Mouse (Mus musculus) CD4-positive helper T cell, adult 2 months (primary cell): Measurements from ENCODE around the gene Glyr1.
A peak's percentile ranks its signal among the peaks of the same experiment; 100 is the strongest.

Experiments used
- DNase-seq: peaks from one replicate; pipeline ENCODE4 v3.0.0-alpha.2; 2012; ENCODE audit warnings: low read depth, missing footprints, low spot score

The Glyr1 gene

DNA sequence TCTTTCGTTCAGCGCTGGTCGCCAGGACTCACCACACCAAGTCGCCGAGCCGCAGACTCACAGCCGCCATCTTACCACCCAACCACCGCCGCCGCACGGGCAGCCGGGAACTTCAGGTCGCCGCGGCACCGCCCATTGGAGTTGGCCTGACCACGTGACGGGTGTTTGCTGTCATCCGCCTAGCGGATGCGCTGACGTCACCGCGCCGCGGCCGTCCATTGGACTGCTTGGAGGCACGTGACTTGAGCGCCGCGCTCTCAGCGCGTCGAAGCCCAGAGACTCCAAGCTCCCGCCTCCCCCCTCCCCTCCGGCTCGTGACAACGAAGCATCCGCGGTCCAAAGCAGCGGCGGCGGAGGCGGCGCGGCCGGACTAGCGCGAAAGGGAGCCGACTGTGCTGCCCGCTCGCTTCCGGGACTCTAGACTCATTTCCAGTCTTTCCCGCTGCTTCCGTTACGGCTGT is at the start of gene Glyr1, which contains the start of gene Ubn1:
Gene Glyr1, minus strand, starts transcription at position 90 of the 461 bp plus-strand sequence.
Gene Ubn1, plus strand, starts transcription at position 284 of the 461 bp plus-strand sequence.
- DNase-seq, result peak; percentile 100

DNA sequence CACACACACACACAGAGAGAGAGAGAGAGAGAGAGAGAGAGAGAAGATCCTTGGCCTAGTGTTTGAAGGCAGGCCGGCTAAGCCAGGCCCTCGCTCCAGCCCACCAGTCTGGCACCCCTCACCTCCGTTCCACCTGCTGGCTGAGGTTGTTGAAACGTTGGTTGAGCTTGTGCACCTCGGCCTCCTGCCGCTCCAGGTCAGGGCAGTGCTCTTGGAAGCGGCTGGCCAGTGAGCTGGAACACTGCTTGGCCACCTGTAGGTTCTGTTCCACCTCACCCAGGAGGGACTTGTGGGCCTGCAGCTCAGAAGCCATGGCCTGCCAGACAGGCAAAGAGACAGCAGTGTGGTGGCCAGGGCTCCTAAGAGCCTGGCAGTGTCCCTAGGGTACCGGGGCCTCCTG is 46.8 kb upstream of the Glyr1 start:
- no peak for DNase-seq

DNA sequence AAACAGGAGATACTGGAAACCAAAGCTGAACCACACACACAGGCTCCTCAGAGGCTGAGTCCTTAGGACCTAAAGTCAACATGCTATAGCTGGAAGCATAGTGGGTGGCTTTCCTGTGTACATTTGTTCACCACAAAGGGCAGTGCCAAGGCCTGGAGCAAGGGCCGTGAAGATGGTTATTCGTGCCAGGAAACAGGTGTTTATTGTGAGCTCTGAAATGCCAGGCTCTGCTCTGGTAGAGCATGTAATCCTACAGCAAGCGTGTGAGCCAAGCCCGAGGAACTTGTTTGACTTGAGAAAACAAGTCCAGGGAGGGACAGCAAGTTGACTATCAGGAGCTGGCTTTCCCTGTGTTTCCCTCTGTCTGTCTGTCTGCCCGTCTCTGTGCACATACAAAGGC is 43.6 kb upstream of the Glyr1 start:
- DNase-seq, result no peak

DNA sequence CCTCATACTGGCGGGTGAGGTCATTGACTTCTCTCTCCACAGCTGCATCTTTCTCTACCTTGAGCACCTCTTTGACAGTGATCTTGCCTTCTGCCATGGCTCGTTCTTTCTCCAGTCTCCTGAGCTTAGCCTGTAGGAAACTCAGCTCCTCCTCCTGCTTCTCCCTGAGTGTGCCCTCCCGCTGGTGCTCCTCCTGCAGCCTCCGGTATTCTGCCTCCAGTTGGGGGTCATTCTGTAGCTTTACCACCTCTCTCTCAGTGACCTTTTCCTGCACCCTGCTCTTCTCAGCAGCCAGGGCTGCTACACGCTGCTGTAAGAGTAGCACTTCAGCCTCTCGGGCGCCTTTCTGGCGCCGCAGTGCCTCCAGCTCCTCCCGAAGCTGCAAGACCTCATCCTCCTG is 39.4 kb upstream of the Glyr1 start:
- DNase-seq, result no peak

DNA sequence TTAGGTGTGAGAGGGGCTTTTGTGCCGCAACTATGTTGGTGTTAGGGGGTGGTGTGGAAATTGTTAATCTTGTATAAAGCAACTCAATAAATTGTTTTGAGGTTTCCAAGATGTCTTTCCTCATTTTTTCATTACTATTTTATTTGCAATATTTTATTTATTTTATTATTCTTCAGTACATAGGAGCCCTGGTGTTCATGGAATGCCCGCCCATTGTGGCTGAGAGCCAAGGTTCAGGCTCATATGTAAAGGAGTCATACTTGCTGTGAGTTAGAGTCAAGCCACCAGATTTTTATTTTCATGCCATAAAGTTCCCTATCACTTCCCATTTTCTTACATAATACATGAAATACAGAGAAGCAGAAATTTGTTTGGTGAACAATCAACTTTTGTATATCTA is 36.5 kb upstream of the Glyr1 start:
- no peak for DNase-seq

DNA sequence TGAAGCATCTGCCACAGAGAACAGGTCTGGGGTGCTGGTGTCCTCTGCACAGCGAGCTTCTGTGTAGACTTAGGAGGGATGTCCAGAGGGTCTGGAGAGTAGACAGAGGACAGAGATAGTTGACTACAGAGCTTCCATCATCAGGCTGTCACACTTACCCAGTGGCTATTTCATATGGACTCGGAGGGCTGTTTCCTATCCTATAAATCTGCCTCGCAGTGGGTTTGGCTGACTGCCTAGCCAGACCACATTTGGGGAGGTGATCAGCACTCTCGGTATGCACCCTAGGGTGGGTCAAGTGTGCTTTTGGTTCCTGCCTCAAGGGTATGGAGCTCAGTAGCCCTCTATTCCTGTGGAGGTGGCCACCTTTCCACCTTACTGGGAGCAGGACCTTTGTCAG is 35.5 kb upstream of the Glyr1 start:
- DNase-seq, result no peak

DNA sequence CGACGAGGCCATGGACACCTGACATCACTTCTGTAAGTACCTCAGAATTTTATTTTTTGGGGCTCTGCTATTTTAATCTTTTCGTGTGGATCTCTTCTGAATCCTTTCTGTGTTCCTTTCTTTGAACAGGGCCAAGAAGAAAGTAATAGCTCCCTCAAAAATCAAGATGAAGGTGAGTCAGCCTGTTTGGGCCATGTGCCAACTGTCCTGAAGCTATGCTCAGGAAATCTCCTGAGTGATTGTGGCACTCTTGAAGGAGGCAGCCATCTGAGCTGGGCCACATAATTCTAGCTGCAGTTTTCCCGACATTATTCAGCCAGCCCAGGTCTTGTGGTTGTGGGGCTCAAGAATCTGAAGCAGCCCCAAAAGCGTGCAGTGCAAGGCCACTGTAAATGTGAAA is 24.7 kb upstream of the Glyr1 start:
- no peak for DNase-seq

DNA sequence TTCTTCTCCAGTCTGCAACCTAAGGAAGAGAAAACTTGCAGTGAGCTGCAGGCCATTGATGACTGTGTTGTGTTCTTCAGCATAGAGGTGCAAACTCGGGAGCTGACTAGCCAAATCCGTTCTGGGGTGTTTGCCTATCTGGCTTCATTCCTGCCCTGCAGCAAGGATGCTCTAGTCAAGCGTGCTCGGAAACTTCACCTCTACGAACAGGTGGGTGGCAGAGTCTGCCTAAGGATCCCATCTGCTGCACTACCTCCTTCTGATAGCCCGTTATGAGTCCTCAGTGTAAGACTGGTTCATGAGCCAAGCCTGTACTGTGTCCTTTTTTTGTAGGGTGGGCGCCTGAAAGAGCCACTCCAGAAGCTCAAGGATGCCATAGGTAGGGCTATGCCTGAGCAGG is 22.3 kb upstream of the Glyr1 start:
- DNase-seq, result no peak

DNA sequence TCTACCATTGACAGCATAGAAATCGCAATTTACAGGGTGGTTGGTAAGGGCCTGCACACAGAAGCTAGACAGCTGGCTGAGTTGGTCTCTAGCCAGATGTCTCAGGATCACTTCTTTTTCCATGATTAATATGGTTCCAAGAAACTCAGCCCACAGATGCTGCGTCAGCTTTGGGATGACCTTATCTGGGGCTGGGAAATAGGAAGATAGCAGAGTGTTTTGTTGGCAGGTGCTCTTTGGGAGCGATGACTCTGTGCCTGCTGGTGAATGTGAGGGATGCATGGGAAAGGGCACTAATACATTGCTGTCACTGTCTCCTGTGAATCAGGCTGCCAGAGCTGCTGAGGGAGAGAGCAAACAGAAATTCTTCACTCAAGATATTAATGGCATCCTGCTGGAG is 20.7 kb upstream of the Glyr1 start:
- DNase-seq, result no peak

DNA sequence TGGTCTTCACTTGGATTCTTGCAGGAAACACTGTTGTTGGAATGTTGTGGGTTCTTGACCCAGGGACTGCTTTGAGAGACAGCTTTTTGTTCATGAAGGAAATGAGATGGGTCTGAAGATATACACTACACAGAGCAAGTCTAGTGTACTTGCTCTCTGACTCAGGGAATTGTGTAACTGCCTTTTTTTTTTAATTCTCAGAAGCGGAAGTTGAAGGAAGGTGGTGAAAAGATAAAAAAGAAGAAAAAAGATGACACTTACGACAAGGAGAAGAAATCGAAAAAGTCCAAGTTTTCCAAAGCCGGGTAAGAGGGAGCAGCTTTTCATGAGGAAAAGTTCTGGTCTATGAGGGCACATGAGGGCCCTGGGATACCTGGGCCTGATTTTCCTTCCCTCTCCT is 13.8 kb upstream of the Glyr1 start:
- DNase-seq, result no peak

DNA sequence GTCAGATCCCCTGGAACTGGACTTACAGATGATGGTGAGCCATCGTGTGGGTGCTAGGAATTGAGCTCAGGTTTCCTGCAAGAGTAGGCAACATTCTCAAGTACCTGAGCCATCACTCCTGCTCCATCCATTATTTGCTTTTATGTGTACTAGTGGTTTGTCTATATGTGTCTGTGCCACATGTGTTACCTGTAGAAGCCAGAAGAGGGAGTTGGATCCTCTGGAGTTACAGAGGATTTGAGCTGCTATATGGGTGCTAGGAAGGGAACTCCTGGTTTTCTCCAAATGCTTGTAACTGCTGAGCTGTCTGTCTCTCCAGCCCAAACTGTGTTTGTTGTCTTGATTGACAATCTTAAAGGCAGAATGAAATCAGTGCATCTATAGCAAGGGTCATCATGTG is 8.5 kb upstream of the Glyr1 start:
- DNase-seq, result peak; percentile 12

DNA sequence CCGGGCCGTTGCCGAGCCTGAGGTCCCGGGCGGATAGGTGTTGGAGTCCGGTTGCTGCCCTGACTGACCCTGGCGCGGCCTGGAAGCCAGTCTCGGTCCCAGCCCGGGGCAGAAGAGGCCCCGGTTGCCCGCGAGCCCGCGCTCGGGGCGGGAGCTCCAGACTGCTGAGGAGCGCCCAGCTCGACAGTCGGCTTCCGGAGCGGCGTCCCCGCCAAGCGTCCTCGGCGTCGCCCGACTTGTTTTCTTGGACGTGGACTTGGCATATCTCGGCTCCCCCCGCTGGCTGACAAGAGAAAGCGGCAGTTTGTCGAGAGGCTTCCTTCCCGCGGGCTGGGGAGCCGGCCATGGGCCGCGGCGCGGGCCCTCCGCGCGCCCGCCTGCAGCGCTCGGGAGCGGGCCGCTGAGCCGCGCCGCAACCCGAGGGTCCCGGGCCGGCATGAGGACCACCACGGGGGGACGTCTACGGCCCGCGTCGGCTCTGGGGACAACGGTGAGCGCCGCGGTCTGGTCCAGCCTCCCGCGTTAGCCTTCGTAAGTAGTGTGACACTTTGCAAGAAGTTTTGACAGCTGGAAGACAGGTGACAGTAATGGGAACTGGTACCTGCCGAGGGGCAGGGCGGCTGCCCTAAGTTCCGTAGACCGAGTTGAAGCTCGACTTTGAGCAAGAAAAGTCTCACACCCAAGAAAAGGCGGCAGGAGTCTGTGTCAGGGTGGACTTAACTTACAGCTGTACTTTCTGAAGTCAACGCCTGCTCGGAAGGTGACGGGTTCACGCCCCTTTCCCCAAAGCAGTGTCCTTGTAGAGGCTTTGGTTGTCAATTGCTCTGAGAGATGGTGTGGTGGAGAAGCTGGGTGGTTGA is 818 bp upstream of the Glyr1 start:
- peak; percentile 89 for DNase-seq

DNA sequence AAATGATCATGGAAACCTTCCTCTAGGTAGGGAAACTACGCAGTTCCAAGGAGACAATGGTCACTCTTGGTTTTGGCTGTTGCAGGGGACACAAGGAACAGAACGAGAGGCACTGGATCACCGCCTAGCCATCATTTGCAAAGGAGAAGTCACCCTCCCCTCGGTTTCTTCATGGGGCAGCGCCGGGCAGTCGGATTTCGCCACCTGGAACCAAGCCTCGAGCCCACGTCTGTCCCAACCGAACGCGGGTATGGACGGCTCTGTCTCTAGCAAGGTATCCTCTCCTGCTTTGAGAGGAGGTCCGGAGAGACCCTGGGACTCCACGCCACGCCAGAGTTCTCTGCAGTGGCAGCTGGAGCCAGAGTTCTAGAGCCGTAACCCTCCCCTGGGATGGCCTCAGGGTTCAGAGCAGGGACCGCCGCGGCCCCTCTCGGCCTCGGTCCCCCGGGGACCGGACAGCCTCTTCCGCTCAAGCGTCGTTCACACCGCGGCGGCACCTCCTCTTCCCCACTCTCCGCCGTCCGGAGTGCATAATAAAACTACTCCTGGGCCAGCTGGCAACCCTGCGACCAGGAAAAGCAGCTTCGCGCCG is 385 bp downstream of the Glyr1 start:
- DNase-seq, result peak; percentile 29

DNA sequence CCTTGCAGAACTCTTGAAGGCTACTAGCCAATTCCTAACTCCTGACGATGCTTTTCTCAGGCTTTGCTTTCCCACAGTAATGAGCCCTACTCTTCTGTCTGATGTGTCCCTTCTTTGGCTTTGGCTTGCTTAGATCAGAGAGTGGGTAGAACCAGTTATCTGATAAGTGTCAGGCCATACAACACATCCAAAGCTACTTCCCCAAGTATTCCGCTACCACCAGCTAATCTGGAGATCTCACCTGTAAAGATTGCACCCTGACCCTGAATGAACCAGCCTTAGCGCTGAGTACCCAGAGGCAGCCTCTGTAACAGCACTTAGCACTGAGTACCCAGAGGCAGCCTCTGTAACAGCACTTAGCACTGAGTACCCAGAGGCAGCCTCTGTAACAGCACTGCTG is 4.3 kb downstream of the Glyr1 start:
- DNase-seq, result no peak

DNA sequence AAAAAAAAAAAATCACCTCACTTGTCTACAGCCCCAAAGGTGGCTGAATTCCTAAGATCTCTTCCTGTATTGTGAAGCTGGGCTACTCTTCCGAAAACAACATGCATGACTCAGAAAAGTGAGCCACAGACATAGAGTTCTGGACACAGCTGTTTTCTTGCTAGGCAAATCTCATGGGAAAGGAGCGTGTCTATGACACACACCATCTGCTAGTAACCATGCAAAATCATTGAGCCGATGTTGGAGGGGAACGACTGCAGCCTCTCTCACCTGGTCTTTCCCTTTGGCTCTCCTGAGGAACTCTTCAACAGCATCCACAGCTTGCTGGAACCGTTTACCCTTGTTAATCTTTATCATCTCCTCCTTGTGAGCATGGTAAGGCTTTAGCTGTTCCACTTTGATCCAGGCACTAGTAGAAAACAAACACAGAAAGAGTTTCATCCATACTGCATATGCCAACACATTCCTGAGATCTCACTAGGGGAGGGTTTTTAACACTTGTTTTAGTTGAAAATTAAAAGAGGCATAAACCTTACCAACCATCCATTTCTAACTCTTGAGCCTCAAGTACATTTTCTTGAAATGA is 12.9 kb downstream of the Glyr1 start:
- DNase-seq, result no peak

DNA sequence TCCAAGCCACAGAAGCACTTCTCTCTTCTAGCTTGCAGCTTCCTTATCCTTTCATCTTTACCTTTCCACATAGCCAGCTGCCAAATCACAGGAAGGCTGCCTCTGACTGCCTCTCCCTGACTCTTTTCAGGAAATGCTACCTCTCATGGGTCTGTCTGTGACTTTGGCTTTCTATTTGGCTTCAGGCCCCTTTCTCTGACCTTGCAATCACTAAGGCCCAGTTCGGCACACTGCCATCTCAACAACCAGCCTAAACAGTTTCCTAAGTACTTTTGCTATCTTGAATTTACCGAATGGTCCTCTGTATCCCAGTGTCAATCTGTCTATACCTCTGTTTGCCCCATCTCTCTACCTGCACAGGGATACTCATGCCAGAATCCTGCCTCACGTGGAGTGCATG is 14.1 kb downstream of the Glyr1 start:
- DNase-seq, result no peak

DNA sequence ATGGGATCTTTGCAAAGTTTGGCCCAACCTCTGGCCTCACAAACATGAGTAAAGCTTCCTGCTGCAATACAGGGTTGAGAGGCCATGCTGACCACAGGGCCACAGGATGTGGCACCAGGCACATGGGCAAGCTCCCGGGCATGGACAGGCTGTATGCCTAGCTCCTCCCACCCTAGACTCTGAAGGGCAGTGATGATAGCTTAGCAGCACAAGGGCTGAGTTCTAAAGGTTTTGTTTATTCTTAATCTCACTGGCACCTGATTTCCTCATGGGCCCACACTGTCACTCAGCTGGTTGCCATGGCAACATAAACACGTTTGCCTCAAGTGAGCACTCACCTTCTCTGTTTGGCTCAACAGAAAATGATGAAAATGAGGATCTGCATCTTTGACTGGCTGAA is 19.8 kb downstream of the Glyr1 start:
- DNase-seq, result peak; percentile 51

DNA sequence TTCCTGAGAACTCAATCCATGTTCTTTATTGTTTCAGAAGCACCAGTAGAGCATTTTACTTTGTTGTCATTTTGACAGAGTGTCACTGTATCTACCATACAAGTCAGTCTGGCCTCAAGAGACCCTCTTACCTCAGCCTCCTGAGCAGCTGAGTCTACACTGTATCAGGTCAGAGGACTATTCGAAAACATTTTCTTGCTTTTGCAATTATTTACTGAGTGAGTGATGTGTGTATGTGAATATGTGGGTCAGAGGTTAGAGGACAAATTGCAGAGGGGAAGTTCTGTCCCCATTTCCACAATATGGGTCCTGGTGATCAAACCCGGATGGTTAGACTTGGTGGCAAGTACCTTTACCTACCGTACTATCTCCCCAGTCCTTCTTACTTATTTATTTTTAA is 25.6 kb downstream of the Glyr1 start:
- DNase-seq, result no peak

DNA sequence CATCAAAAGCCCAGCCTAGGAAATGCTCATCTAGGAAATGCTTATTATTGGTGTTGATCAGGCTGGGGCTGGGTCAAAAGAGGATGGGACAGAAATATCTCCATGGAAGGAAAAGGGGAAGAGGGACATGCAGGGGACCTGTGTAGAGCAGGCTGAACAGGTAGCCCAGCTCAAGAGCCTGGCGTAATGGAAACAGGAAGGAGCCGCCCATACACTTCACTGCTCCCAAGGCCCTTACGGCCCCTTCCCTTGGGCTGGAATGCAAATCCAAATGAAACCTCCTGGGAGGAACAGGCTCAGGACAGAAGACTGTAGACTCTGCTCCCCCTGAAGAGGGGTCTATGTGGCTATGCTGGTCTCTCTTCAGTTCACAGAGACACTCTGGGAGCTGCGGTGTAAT is 35.1 kb downstream of the Glyr1 start:
- DNase-seq, result no peak

DNA sequence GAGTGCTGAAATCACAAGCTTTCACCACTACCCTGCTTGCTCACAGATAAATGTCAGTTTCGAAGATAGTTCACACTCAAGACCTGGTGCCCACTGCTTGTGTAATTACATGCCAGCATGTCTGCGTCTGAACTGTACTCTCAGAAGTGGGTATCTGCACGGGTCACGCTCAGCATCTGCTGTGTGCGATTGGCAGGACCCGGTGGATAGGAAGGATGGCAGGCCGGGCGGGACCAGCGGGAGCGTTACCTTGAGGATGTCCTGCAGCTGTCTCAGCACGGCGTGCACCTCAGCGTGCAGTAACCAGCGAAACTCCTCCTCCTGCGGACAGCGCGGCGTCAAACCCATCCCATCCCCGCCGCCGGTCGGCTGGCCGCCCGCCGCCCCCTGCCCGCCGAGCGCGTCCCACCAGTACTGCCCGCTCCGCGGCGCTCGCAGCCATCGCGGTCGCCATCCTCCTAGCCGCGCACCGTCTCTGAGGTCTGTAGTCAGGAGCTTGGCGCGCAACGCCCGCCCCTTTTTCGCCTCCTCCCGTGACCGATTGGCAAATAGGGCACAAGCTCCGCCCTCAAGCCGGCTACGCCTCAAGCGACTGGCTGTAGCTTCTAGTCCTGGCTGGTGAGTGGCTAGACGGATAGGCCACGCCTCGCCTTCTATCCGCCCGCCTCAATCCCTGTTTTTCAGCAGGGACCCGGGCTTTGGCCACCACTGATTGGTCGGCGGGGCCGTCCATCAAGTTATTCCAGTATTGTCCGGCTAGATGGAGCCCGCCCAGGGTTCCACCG is 36.4 kb downstream of the Glyr1 start, which contains the start of gene Rogdi:
Gene Rogdi, minus strand, starts transcription at position 500 of the 785 bp plus-strand sequence.
- DNase-seq, result peak; percentile 97

DNA sequence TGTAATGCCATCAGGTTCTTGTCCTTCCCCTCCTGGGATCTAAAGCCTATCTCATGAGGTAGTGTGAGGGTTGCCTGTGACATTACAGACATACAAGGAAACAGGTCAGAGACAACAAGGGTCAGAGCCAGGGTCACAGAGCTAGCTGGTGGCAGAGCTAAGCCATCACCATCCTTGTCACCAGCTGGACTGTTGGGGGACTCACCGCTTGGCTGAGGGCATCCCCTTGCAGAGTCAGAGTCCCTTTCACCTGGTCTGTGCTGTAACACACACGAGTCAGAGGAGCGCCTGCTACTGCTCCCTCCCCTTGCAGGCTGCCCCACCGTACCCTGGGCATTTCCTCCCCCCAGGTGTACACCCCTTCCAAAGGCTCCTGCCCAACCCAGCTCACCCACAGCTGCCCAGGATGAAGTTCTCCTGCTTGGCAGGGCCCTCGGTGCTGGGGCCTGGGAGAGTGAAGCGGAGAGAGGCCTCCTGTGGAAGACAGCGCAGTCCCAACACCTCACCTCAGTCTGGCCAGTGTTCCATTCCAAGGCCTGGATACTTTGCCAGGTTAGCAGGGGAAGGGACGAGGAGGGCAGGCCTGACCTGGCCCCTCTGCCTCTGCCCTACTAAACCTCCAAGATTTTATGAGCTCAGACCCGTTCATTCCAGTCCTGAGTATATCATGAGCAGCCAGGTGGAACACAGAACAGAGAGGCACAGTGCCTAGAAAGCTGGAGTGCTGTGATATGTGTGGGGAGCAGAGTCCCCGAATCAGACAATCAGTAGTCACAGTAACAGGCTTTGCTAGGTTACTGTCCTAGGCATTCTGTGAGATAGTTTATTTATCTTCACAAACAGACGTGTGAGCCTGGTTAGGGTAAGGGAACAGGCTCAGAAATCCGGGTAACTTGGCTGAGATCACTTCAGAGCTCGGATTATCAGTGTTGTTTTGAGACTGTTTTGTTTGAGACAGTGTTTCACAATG is 37.3 kb downstream of the Glyr1 start:
- no peak for DNase-seq
